Mouse (Mus musculus) urinary bladder, adult 18-20 months (tissue): ENCODE results near the gene Dad1.
A peak's percentile ranks its signal among the peaks of the same experiment; 100 is the strongest.

Experiments used
- DNase-seq, 2 experiments: peaks; one replicate each; pipeline ENCODE4 v3.0.0; 2022; ENCODE audit warnings: low spot score in 2 of 2, mixed read lengths in 2 of 2

Dad1 gene

GRCm38 (mm10) chr14:54253741-54254291 is at the start of gene Dad1, which contains the start of gene Abhd4:
Dad1 (minus strand) TSS chr14:54254104.
Abhd4 (plus strand) TSS chr14:54254188.
- peak; percentile 96 to 98 for DNase-seq

- no peak for DNase-seq
Measured at GRCm38 (mm10) chr14:54300676-54301075, 46.8 kb upstream of the Dad1 start.

GRCm38 (mm10) chr14:54300136-54300535 is 46.2 kb upstream of the Dad1 start:
- peak in 1 of 2 experiments; percentile 10 for DNase-seq

GRCm38 (mm10) chr14:54284839-54285238 is 30.9 kb upstream of the Dad1 start, which contains the start of gene Olfr49:
Olfr49 (minus strand) TSS chr14:54284939.
- DNase-seq: no peak

GRCm38 (mm10) chr14:54276446-54276845 is 22.5 kb upstream of the Dad1 start:
- DNase-seq: no peak

- no peak for DNase-seq
Measured at GRCm38 (mm10) chr14:54272696-54273095, 18.8 kb upstream of the Dad1 start.

- DNase-seq: no peak
Measured at GRCm38 (mm10) chr14:54271976-54272606, 18.2 kb upstream of the Dad1 start.

GRCm38 (mm10) chr14:54270413-54270812 is 16.5 kb upstream of the Dad1 start:
- no peak for DNase-seq

- no peak for DNase-seq
Measured at GRCm38 (mm10) chr14:54269566-54269965, 15.7 kb upstream of the Dad1 start.

- DNase-seq: no peak
Measured at GRCm38 (mm10) chr14:54267966-54268365, 14.1 kb upstream of the Dad1 start.

- no peak for DNase-seq
Measured at GRCm38 (mm10) chr14:54265951-54266350, 12.0 kb upstream of the Dad1 start.

GRCm38 (mm10) chr14:54265093-54265492 is 11.2 kb upstream of the Dad1 start:
- DNase-seq: no peak

GRCm38 (mm10) chr14:54264231-54264630 is 10.3 kb upstream of the Dad1 start:
- DNase-seq: no peak

- DNase-seq: no peak
Measured at GRCm38 (mm10) chr14:54263099-54263498, 9.2 kb upstream of the Dad1 start.

GRCm38 (mm10) chr14:54262622-54263021 is 8.7 kb upstream of the Dad1 start:
- no peak for DNase-seq

- DNase-seq: no peak
Measured at GRCm38 (mm10) chr14:54261386-54261785, 7.5 kb upstream of the Dad1 start.

GRCm38 (mm10) chr14:54260196-54260595 is 6.3 kb upstream of the Dad1 start:
- no peak for DNase-seq

- no peak for DNase-seq
Measured at GRCm38 (mm10) chr14:54259722-54260085, 5.8 kb upstream of the Dad1 start.

GRCm38 (mm10) chr14:54259003-54259721 is 5.3 kb upstream of the Dad1 start:
- DNase-seq: peak; percentile 93 to 96

- no peak for DNase-seq
Measured at GRCm38 (mm10) chr14:54258131-54258670, 4.3 kb upstream of the Dad1 start.

- no peak for DNase-seq
Measured at GRCm38 (mm10) chr14:54254670-54255202, 832 bp upstream of the Dad1 start.

GRCm38 (mm10) chr14:54250122-54250521 is 3.8 kb downstream of the Dad1 start:
- DNase-seq: no peak
